13 mouse cellular contexts compared by ENCODE assay signal in genomic region chr7:143310311-143310710, GRCm38 (mm10).
DNase-seq lines count a peak whose midpoint lies in the region; ATAC-seq and TF ChIP-seq lines count a peak whose summit lies in the region.
"Had no signal": no experiment of that assay in that cellular context is flagged by ENCODE, and none has a peak within 500 bp of the region (broad histone marks: within the 10 kb centered on the region; RNA-seq: fewer than 3 reads in every experiment).

No protein-coding gene starts in this region.

- H3K9ac ChIP-seq in forebrain, embryonic 14.5 days (ENCODE audit: low read length) = no peak overlapping the region
- H3K9ac ChIP-seq in intestine, embryonic 14.5 days (ENCODE audit: low read length) = no peak overlapping the region
- no peak overlapping the region for H3K9ac ChIP-seq in intestine, postnatal 0 days (ENCODE audit: low read depth, low read length)
- no peak overlapping the region for H3K9ac ChIP-seq in midbrain, embryonic 15.5 days
- H3K9ac ChIP-seq: forebrain, embryonic 13.5 days; liver, postnatal 0 days; neural tube, embryonic 13.5 days had no signal

- H3K4me3 ChIP-seq in forebrain, embryonic 10.5 days = no peak overlapping the region
- H3K4me3 ChIP-seq in forebrain, embryonic 14.5 days (ENCODE audit: low read depth, low read length) = no peak overlapping the region
- H3K4me3 ChIP-seq in intestine, embryonic 14.5 days (ENCODE audit: low read depth, low read length) = no peak overlapping the region
- no peak overlapping the region for H3K4me3 ChIP-seq in intestine, postnatal 0 days (ENCODE audit: low read depth, low read length)
- no peak overlapping the region for H3K4me3 ChIP-seq in embryonic facial prominence, embryonic 10.5 days
- H3K4me3 ChIP-seq in midbrain, embryonic 15.5 days = no peak overlapping the region
- H3K4me3 ChIP-seq: forebrain, embryonic 13.5 days; neural tube, embryonic 13.5 days had no signal

- DNase-seq in forebrain, embryonic 10.5 days (ENCODE audit: extremely low spot score, low spot score) = no peak
- no peak for DNase-seq in forebrain, embryonic 14.5 days (ENCODE audit: low spot score)
- DNase-seq in intestine, embryonic 14.5 days (ENCODE audit: low spot score) = no peak
- peak; percentile 35 for DNase-seq in embryonic facial prominence, embryonic 10.5 days (ENCODE audit: low spot score)
- DNase-seq in kidney, postnatal 4 days = peak; percentile 60 to 68
- no peak for DNase-seq in natural killer cell, adult 2 months (ENCODE audit: low spot score in 2 of 2)
- DNase-seq: liver, postnatal 0 days had no signal

- peak overlapping the region; percentile 66; the same call in 1 of the 2 replicates for H3K27ac ChIP-seq in forebrain, embryonic 10.5 days
- no peak overlapping the region for H3K27ac ChIP-seq in forebrain, embryonic 14.5 days (ENCODE audit: low read depth, low read length)
- H3K27ac ChIP-seq in intestine, embryonic 14.5 days (ENCODE audit: low read depth) = peak overlapping the region; percentile 29; the same call in 1 of the 2 replicates
- H3K27ac ChIP-seq in intestine, postnatal 0 days (ENCODE audit: low read depth, low read length) = no peak overlapping the region
- H3K27ac ChIP-seq in embryonic facial prominence, embryonic 10.5 days (replicated peaks) = peak overlapping the region; percentile 87
- no peak overlapping the region for H3K27ac ChIP-seq in midbrain, embryonic 15.5 days
- H3K27ac ChIP-seq: forebrain, embryonic 13.5 days; neural tube, embryonic 13.5 days had no signal

- H3K4me1 ChIP-seq in forebrain, embryonic 10.5 days = peaks cover 46% of the 10 kb centered on the region
- no peaks in the 10 kb centered on the region for H3K4me1 ChIP-seq in forebrain, embryonic 14.5 days (ENCODE audit: control insufficient read depth, insufficient read depth, low read length)
- peaks cover 37% of the 10 kb centered on the region for H3K4me1 ChIP-seq in intestine, embryonic 14.5 days (replicated peaks; ENCODE audit: control insufficient read depth, insufficient read depth, low read length)
- peaks cover 22% of the 10 kb centered on the region for H3K4me1 ChIP-seq in intestine, postnatal 0 days (replicated peaks; ENCODE audit: control insufficient read depth, insufficient read depth, low read length)
- peaks cover 46% of the 10 kb centered on the region for H3K4me1 ChIP-seq in embryonic facial prominence, embryonic 10.5 days
- peaks cover 4% of the 10 kb centered on the region; the same call in 1 of the 2 replicates for H3K4me1 ChIP-seq in midbrain, embryonic 15.5 days
- H3K4me1 ChIP-seq: forebrain, embryonic 13.5 days had no signal

- peaks cover 17% of the 10 kb centered on the region for H3K27me3 ChIP-seq in forebrain, embryonic 10.5 days (ENCODE audit: poor library complexity, severe bottlenecking)
- H3K27me3 ChIP-seq in forebrain, embryonic 14.5 days (replicated peaks; ENCODE audit: control insufficient read depth, insufficient read depth, low read length) = no peaks in the 10 kb centered on the region
- H3K27me3 ChIP-seq in intestine, embryonic 14.5 days (replicated peaks; ENCODE audit: control insufficient read depth, insufficient read depth, low read length) = no peaks in the 10 kb centered on the region
- no peaks in the 10 kb centered on the region for H3K27me3 ChIP-seq in intestine, postnatal 0 days (replicated peaks; ENCODE audit: control insufficient read depth, insufficient read depth, low read length)
- H3K27me3 ChIP-seq in embryonic facial prominence, embryonic 10.5 days (replicated peaks; ENCODE audit: low read depth, poor library complexity, severe bottlenecking) = 0 out of 2 replicates have a peak, but pooled peaks cover 12% of the 10 kb centered on the region
- no peaks in the 10 kb centered on the region for H3K27me3 ChIP-seq in midbrain, embryonic 15.5 days (replicated peaks)
- H3K27me3 ChIP-seq: neural tube, embryonic 13.5 days had no signal

- ATAC-seq in forebrain, embryonic 14.5 days = no peak
- ATAC-seq in intestine, embryonic 14.5 days (replicated peaks; ENCODE audit: low FRiP score, low TSS enrichment, low read depth) = no peak
- ATAC-seq in intestine, postnatal 0 days = no peak
- no peak for ATAC-seq in midbrain, embryonic 15.5 days (replicated peaks)
- ATAC-seq: forebrain, embryonic 13.5 days; liver, postnatal 0 days had no signal

- H3K9me3 ChIP-seq in forebrain, embryonic 10.5 days = no peaks in the 10 kb centered on the region
- no peaks in the 10 kb centered on the region for H3K9me3 ChIP-seq in forebrain, embryonic 14.5 days (replicated peaks; ENCODE audit: control insufficient read depth, low read length)
- no peaks in the 10 kb centered on the region for H3K9me3 ChIP-seq in intestine, embryonic 14.5 days (ENCODE audit: control insufficient read depth, low read length)
- no peaks in the 10 kb centered on the region for H3K9me3 ChIP-seq in intestine, postnatal 0 days (ENCODE audit: control insufficient read depth)
- H3K9me3 ChIP-seq in embryonic facial prominence, embryonic 10.5 days = no peaks in the 10 kb centered on the region
- H3K9me3 ChIP-seq in midbrain, embryonic 15.5 days = no peaks in the 10 kb centered on the region
- H3K9me3 ChIP-seq: forebrain, embryonic 13.5 days; G1E; neural tube, embryonic 13.5 days had no signal

- no peak for TF ChIP-seq CTCF in intestine, postnatal 0 days (IDR thresholded peaks at IDR 0.05; ENCODE audit: low read depth)

- WGBS in forebrain, embryonic 10.5 days = 57% methylated on average over 3 of the region's 3 CpGs
- 70% methylated on average over 3 of the region's 3 CpGs for WGBS in forebrain, embryonic 14.5 days
- WGBS in intestine, embryonic 14.5 days = 50% methylated on average over 3 of the region's 3 CpGs
- WGBS in intestine, postnatal 0 days = 52% methylated on average over 3 of the region's 3 CpGs
- 58% methylated on average over 3 of the region's 3 CpGs for WGBS in embryonic facial prominence, embryonic 10.5 days
- 66% methylated on average over 3 of the region's 3 CpGs for WGBS in midbrain, embryonic 15.5 days

- H3K4me2 ChIP-seq in forebrain, embryonic 14.5 days (ENCODE audit: low read length) = no peak overlapping the region
- H3K4me2 ChIP-seq in intestine, embryonic 14.5 days (ENCODE audit: low read length) = no peak overlapping the region
- H3K4me2 ChIP-seq in intestine, postnatal 0 days (replicated peaks; ENCODE audit: low read depth) = no peak overlapping the region
- H3K4me2 ChIP-seq in midbrain, embryonic 15.5 days = no peak overlapping the region
- H3K4me2 ChIP-seq: forebrain, embryonic 13.5 days; midbrain, embryonic 11.5 days; neural tube, embryonic 13.5 days had no signal

- no peaks in the 10 kb centered on the region for H3K36me3 ChIP-seq in forebrain, embryonic 10.5 days (replicated peaks)
- H3K36me3 ChIP-seq in forebrain, embryonic 14.5 days (ENCODE audit: control insufficient read depth, insufficient read depth, low read length) = no peaks in the 10 kb centered on the region
- no peaks in the 10 kb centered on the region for H3K36me3 ChIP-seq in intestine, embryonic 14.5 days (ENCODE audit: control insufficient read depth, insufficient read depth, low read length)
- H3K36me3 ChIP-seq in intestine, postnatal 0 days (ENCODE audit: control insufficient read depth, insufficient read depth) = no peaks in the 10 kb centered on the region
- no peaks in the 10 kb centered on the region for H3K36me3 ChIP-seq in embryonic facial prominence, embryonic 10.5 days (replicated peaks)
- H3K36me3 ChIP-seq in midbrain, embryonic 15.5 days (replicated peaks) = no peaks in the 10 kb centered on the region
- H3K36me3 ChIP-seq: G1E; neural tube, embryonic 13.5 days had no signal

Comparison
In these comparisons a context has a peak if more than half of its experiments do, and no peak if none do; other contexts are left out.
1. H3K27ac ChIP-seq: peak in forebrain, embryonic 10.5 days (single experiment), intestine, embryonic 14.5 days (single experiment) and embryonic facial prominence, embryonic 10.5 days (single experiment); none in forebrain, embryonic 14.5 days (single experiment), intestine, postnatal 0 days (single experiment) and midbrain, embryonic 15.5 days (single experiment).
2. DNase-seq: peak in embryonic facial prominence, embryonic 10.5 days (single experiment) and kidney, postnatal 4 days (2 of 2); none in forebrain, embryonic 10.5 days (single experiment), forebrain, embryonic 14.5 days (single experiment), intestine, embryonic 14.5 days (single experiment) and natural killer cell, adult 2 months (0 of 2).